ENCODE assay signal across 22 mouse cellular contexts in the genomic region with DNA sequence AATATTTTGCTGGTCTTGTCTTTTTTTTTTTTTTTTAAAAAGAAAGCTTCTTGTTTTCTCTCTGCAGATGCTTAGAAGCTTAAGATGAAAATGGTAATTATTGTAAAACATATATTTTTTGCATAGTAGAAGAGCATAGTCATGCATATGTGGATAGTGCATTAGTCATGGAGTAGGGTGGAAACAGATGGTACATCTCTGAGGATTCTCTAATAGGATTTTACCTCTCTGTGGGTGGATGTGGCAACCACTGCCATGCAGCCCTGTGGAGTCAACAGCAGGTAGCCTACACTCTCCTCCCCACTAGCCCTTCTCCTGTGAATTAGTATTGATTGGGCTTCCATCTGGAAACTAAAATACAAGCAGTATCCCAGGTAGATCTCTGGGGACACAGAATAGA.
DNase-seq lines count a peak whose midpoint lies in the region; ATAC-seq lines count a peak whose summit lies in the region.
"Had no signal": no experiment of that assay in that cellular context is flagged by ENCODE, and none has a peak within 500 bp of the region (broad histone marks: within the 10 kb centered on the region; RNA-seq: fewer than 3 reads in every experiment).

No protein-coding gene starts in this region.

- DNase-seq in frontal cortex, postnatal 10 days (ENCODE audit: low spot score in 2 of 2): no peak
- peak; percentile 26 for DNase-seq in layer of hippocampus, adult 9-11 months
- no peak for DNase-seq in layer of hippocampus, postnatal 14 days (ENCODE audit: low spot score in 2 of 2)
- DNase-seq in right cerebral cortex, adult 2 months (ENCODE audit: low spot score in 2 of 2): peak; percentile 10 to 11
- no peak for DNase-seq in right cerebral cortex, postnatal 14 days
- no peak for DNase-seq in hindbrain, embryonic 10.5 days (ENCODE audit: low spot score)
- DNase-seq: adrenal gland, adult 8-10 months; adrenal gland, postnatal 36 days; cerebellum, adult 11 months; cerebellum, adult 2 months; cerebellum, adult 9-11 months; cerebellum, postnatal 25 days; forebrain, postnatal 0 days; gastrocnemius, postnatal 25 days; heart, adult 2 months had no signal

- ATAC-seq in frontal cortex, adult (ENCODE audit: low TSS enrichment): peak; percentile 87
- ATAC-seq: activated CD4-positive, CD25-positive, alpha-beta regulatory T cell, adult 4 months; forebrain, embryonic 14.5 days; forebrain, postnatal 0 days; hindbrain, embryonic 16.5 days had no signal

- no peaks in the 10 kb centered on the region for H3K36me3 ChIP-seq in hindbrain, embryonic 10.5 days
- H3K36me3 ChIP-seq: embryonic facial prominence, embryonic 12.5 days; embryonic facial prominence, embryonic 15.5 days; hindbrain, embryonic 13.5 days had no signal

- H3K4me3 ChIP-seq in hindbrain, embryonic 10.5 days: no peak overlapping the region
- H3K4me3 ChIP-seq: embryonic facial prominence, embryonic 12.5 days; embryonic facial prominence, embryonic 15.5 days; heart, adult 2 months; hindbrain, embryonic 13.5 days had no signal

- no peaks in the 10 kb centered on the region for H3K9me3 ChIP-seq in hindbrain, embryonic 10.5 days
- H3K9me3 ChIP-seq: embryonic facial prominence, embryonic 12.5 days; embryonic facial prominence, embryonic 15.5 days; hindbrain, embryonic 13.5 days had no signal

- H3K27me3 ChIP-seq in hindbrain, embryonic 10.5 days (ENCODE audit: insufficient read depth, poor library complexity, severe bottlenecking): no peaks in the 10 kb centered on the region
- H3K27me3 ChIP-seq: embryonic facial prominence, embryonic 12.5 days; embryonic facial prominence, embryonic 15.5 days; hindbrain, embryonic 13.5 days had no signal

- no peak overlapping the region for H3K27ac ChIP-seq in hindbrain, embryonic 10.5 days
- H3K27ac ChIP-seq: embryonic facial prominence, embryonic 12.5 days; embryonic facial prominence, embryonic 15.5 days; heart, adult 2 months; hindbrain, embryonic 13.5 days had no signal

- no peaks in the 10 kb centered on the region for H3K4me1 ChIP-seq in hindbrain, embryonic 10.5 days (replicated peaks)
- H3K4me1 ChIP-seq: embryonic facial prominence, embryonic 12.5 days; embryonic facial prominence, embryonic 15.5 days; hindbrain, embryonic 13.5 days had no signal

Comparison
In these comparisons a context has a peak if more than half of its experiments do, and no peak if none do; other contexts are left out.
1. DNase-seq: peak in layer of hippocampus, adult 9-11 months (single experiment) and right cerebral cortex, adult 2 months (2 of 2); none in frontal cortex, postnatal 10 days (0 of 2), layer of hippocampus, postnatal 14 days (0 of 2), right cerebral cortex, postnatal 14 days (single experiment) and hindbrain, embryonic 10.5 days (single experiment).